Mouse (Mus musculus) CH12.LX (cell line): ENCODE results near the gene Cdk5rap3. TPM values are rescaled to one million over a fixed set of nuclear protein-coding genes. Genes with fewer than 3 reads are reported as not detected.

Source experiments
- DNase-seq: peaks from one replicate; pipeline ENCODE4 v3.0.0-alpha.2; 2013; ENCODE audit errors: extremely low read depth
- H3K27ac ChIP-seq: 2 replicates; pipeline ENCODE4 v1.5.1; 2012; ENCODE audit warnings: low read depth, mild to moderate bottlenecking, control low read depth, moderate library complexity; ENCODE audit not compliant: insufficient read depth
- H3K27me3 ChIP-seq: replicated peaks from 2 replicates; pipeline ENCODE3; 2012; ENCODE audit warnings: inconsistent platforms
- H3K36me3 ChIP-seq, 2 experiments: replicated peaks in 1 of 2; 2 replicates each; pipeline versions ENCODE3 to v1.6.1; 2012; ENCODE audit warnings: inconsistent platforms in 1 of 2, low read length in 1 of 2, mild to moderate bottlenecking in 1 of 2, mixed read lengths in 1 of 2, moderate library complexity in 1 of 2; ENCODE audit not compliant: control insufficient read depth in 1 of 2, insufficient read depth in 1 of 2
- H3K4me1 ChIP-seq, 2 experiments: 2 replicates each; pipeline ENCODE4 v1.6.1; 2012; ENCODE audit warnings: inconsistent platforms in 1 of 2, moderate library complexity in 1 of 2; ENCODE audit not compliant: insufficient read depth in 2 of 2, control insufficient read depth in 1 of 2
- H3K4me2 ChIP-seq: 2 replicates; pipeline ENCODE4 v1.6.1; 2012; ENCODE audit warnings: low read depth, mild to moderate bottlenecking, control low read depth; ENCODE audit not compliant: poor library complexity, insufficient read depth, severe bottlenecking
- H3K4me3 ChIP-seq, 3 experiments: fragments of 150-350 bp in 1 of 3; sonication (generic) in 1 of 3; replicated peaks in 1 of 3; 2 replicates each; pipeline versions ENCODE3 to v1.5.1; 2011 to 2012; ENCODE audit warnings: low read depth in 2 of 3, low read length in 2 of 3, mild to moderate bottlenecking in 2 of 3, moderate library complexity in 2 of 3, control low read depth in 1 of 3, improper control_type of control experiment in 1 of 3, inconsistent platforms in 1 of 3, mixed read lengths in 1 of 3; ENCODE audit not compliant: poor library complexity in 1 of 3
- H3K79me2 ChIP-seq: replicated peaks from 2 replicates; pipeline ENCODE4 v1.6.1; 2012; ENCODE audit warnings: mild to moderate bottlenecking, moderate library complexity; ENCODE audit not compliant: control insufficient read depth, poor library complexity, insufficient read depth, severe bottlenecking; ENCODE audit errors: extremely low read depth
- H3K9ac ChIP-seq: 2 replicates; pipeline ENCODE4 v1.6.1; 2012; ENCODE audit warnings: low read depth, mild to moderate bottlenecking, control low read depth, moderate library complexity; ENCODE audit not compliant: insufficient read depth
- H3K9me3 ChIP-seq: replicated peaks from 2 replicates; pipeline ENCODE3; 2012; ENCODE audit warnings: low read length, inconsistent platforms, mixed read lengths
- BHLHE40 ChIP-seq: IDR thresholded peaks from 2 replicates; pipeline ENCODE4 v1.6.1; 2011; ENCODE audit warnings: mild to moderate bottlenecking, low read depth, low read length, improper control_type of control experiment
- CHD1 ChIP-seq: IDR thresholded peaks from 2 replicates; pipeline ENCODE4 v1.6.1; 2012; ENCODE audit warnings: low read depth, low read length, improper control_type of control experiment, inconsistent platforms
- CHD2 ChIP-seq: IDR thresholded peaks from 2 replicates; pipeline ENCODE4 v1.6.1; 2011; ENCODE audit warnings: low read length, improper control_type of control experiment
- CTCF ChIP-seq, 2 experiments: IDR thresholded peaks in 1 of 2; conservative IDR thresholded peaks in 1 of 2; 2 replicates each; pipeline ENCODE4 v1.5.1; 2011 to 2012; ENCODE audit warnings: low read depth in 2 of 2, low read length in 2 of 2, improper control_type of control experiment in 1 of 2, inconsistent platforms in 1 of 2, mild to moderate bottlenecking in 1 of 2, moderate library complexity in 1 of 2
- ELF1 ChIP-seq: IDR thresholded peaks from 2 replicates; pipeline ENCODE4 v1.6.1; 2014; ENCODE audit warnings: low read depth, mild to moderate bottlenecking, inconsistent platforms, low read length, improper control_type of control experiment
- EP300 ChIP-seq: IDR thresholded peaks from 2 replicates; pipeline ENCODE4 v1.6.1; 2011; ENCODE audit warnings: low read length, improper control_type of control experiment
- ETS1 ChIP-seq: conservative IDR thresholded peaks from 2 replicates; pipeline ENCODE4 v1.6.1; 2012; ENCODE audit warnings: low read depth, mild to moderate bottlenecking, inconsistent platforms, low read length, improper control_type of control experiment, moderate library complexity
- GABPA ChIP-seq: IDR thresholded peaks from 2 replicates; pipeline ENCODE4 v1.6.1; 2012; ENCODE audit warnings: low read depth, low read length, improper control_type of control experiment, inconsistent platforms; ENCODE audit not compliant: insufficient replicate concordance
- IRF4 ChIP-seq: IDR thresholded peaks from 2 replicates; pipeline ENCODE4 v1.6.1; 2014; ENCODE audit warnings: low read depth, mild to moderate bottlenecking, inconsistent platforms, low read length, improper control_type of control experiment
- JUN ChIP-seq: IDR thresholded peaks from 2 replicates; pipeline ENCODE4 v1.6.1; 2011; ENCODE audit warnings: low read depth, mild to moderate bottlenecking, low read length, improper control_type of control experiment, moderate library complexity; ENCODE audit not compliant: insufficient read depth
- JUND ChIP-seq: conservative IDR thresholded peaks from 2 replicates; pipeline ENCODE4 v1.6.1; 2011; ENCODE audit warnings: low read depth, low read length, improper control_type of control experiment
- MAFK ChIP-seq: IDR thresholded peaks from 2 replicates; pipeline ENCODE4 v1.6.1; 2011; ENCODE audit warnings: low read length, improper control_type of control experiment; ENCODE audit not compliant: insufficient replicate concordance
- MAX ChIP-seq: IDR thresholded peaks from 2 replicates; pipeline ENCODE4 v1.6.1; 2011; ENCODE audit warnings: low read length, improper control_type of control experiment
- MAZ ChIP-seq: IDR thresholded peaks from 2 replicates; pipeline ENCODE4 v1.6.1; 2012; ENCODE audit warnings: low read depth, mild to moderate bottlenecking, inconsistent platforms, low read length, improper control_type of control experiment, moderate library complexity
- MEF2A ChIP-seq: IDR thresholded peaks from 2 replicates; pipeline ENCODE4 v1.6.1; 2014; ENCODE audit warnings: low read depth, mild to moderate bottlenecking, inconsistent platforms, low read length, improper control_type of control experiment, borderline replicate concordance
- MXI1 ChIP-seq: IDR thresholded peaks from 2 replicates; pipeline ENCODE4 v1.6.1; 2011; ENCODE audit warnings: mild to moderate bottlenecking, low read depth, low read length, improper control_type of control experiment
- MYC ChIP-seq: IDR thresholded peaks from 2 replicates; pipeline ENCODE4 v1.6.1; 2011; ENCODE audit warnings: low read depth, mild to moderate bottlenecking, improper control_type of control experiment, low read length
- POLR2A ChIP-seq: IDR thresholded peaks from 2 replicates; pipeline ENCODE4 v1.6.1; 2011; ENCODE audit warnings: low read depth, mild to moderate bottlenecking, improper control_type of control experiment, low read length
- POLR2AphosphoS2 ChIP-seq: IDR thresholded peaks from 2 replicates; pipeline ENCODE4 v1.6.1; 2011; ENCODE audit warnings: low read depth, low read length, improper control_type of control experiment
- RAD21 ChIP-seq: IDR thresholded peaks from 2 replicates; pipeline ENCODE4 v1.6.1; 2011; ENCODE audit warnings: low read depth, mild to moderate bottlenecking, low read length, improper control_type of control experiment, moderate library complexity
- SIN3A ChIP-seq: IDR thresholded peaks from 2 replicates; pipeline ENCODE4 v1.6.1; 2012; ENCODE audit warnings: low read length, improper control_type of control experiment, inconsistent platforms
- SMC3 ChIP-seq: IDR thresholded peaks from 2 replicates; pipeline ENCODE4 v1.6.1; 2011; ENCODE audit warnings: low read depth, low read length, improper control_type of control experiment
- USF1 ChIP-seq: IDR thresholded peaks from 2 replicates; pipeline ENCODE4 v1.6.1; 2014; ENCODE audit warnings: low read depth, mild to moderate bottlenecking, inconsistent platforms, low read length, improper control_type of control experiment
- ZC3H11A ChIP-seq: IDR thresholded peaks from 2 replicates; pipeline ENCODE4 v1.6.1; 2012; ENCODE audit warnings: low read depth, mild to moderate bottlenecking, inconsistent platforms, low read length, improper control_type of control experiment
- ZMIZ1 ChIP-seq: IDR thresholded peaks from 2 replicates; pipeline ENCODE4 v1.6.1; 2012; ENCODE audit warnings: low read depth, mild to moderate bottlenecking, inconsistent platforms, low read length, improper control_type of control experiment
- dilution Hi-C: fragments of 300-500 bp; cut with MboI; formaldehyde crosslinking; loops from 2 replicates; pipeline ENCODE4 v1.14.3; 2020; ENCODE audit warnings: low sequenced_read_pairs; ENCODE audit not compliant: extremely low pct_unique_long_range_greater_than_20kb, extremely low pct_ligation_motif_present
- in situ Hi-C: fragments of 300-500 bp; cut with MboI; formaldehyde crosslinking; loops from 3 replicates; pipeline ENCODE4 v1.14.3; 2019; ENCODE audit warnings: low sequenced_read_pairs, low pct_ligation_motif_present, low pct_unique_long_range_greater_than_20kb, mixed read lengths
- polyA plus RNA-seq: library from polyadenylated mRNA; unstranded; fragments of >175 nt; gene quantifications from 2 replicates; pipeline ENCODE4 v1.2.1, GENCODE M21; 2012; ENCODE audit warnings: low read depth; ENCODE audit not compliant: insufficient read length
- total RNA-seq, 2 experiments: library from RNA; depleted of rRNA; stranded (reverse); fragments of 300-350 nt in 1 of 2; fragments of >200 nt in 1 of 2; gene quantifications; 2 replicates each; pipeline ENCODE4 v1.2.3; 2012 to 2014

Gene Cdk5rap3
- total and polyA plus RNA-seq, 3 experiments, result 61.6 to 112 (median 70.3) TPM

DNA sequence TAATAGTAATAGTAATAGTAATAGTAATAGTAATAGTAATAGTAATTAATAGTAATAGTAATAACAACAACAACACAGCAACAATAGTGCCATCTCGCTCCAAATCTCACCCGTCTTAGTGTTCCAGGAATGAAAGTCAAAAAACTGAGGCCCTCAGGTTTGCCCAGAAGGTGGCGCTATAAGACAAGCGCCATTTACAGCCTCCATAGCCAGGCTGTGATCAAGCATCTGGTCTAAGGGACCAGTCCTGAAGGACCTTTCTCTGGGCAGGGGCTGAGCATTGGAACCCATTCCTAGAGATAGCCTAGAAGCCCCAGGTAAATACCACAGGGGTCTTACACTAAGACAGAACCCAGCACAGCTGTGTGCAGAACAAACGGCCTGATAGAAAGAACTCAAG lies 49.1 kb downstream of the Cdk5rap3 start:
- Histone ChIP-seq H3K27me3 (peaks cover 48% of the 10 kb centered on the region), H3K4me1 (peaks cover 3 to 4% of the 10 kb centered on the region in 2 experiments; a peak in 2 of 4 replicates), H3K9me3 (no peaks in the 10 kb centered on the region), H3K79me2 (no peaks in the 10 kb centered on the region), H3K27ac (no peak overlapping the region), H3K9ac (no peak overlapping the region), H3K4me2 (no peak overlapping the region), H3K4me3 (no peak overlapping the region), H3K36me3 (no peaks in the 10 kb centered on the region)
- in situ Hi-C loops, result loop anchor here (10.0 to 25.0 kb wide), 3 partner anchors 305 to 572 kb away; partner anchors contain the start of gene Hoxb6
- TF ChIP-seq EP300 (no peak), ZMIZ1 (no peak), POLR2AphosphoS2 (no peak), USF1 (no peak), SIN3A (no peak), CTCF (conservative IDR thresholded peaks at IDR 0.05 in 1 of 2, IDR thresholded peaks at IDR 0.05 in 1 of 2; ENCODE audit: low read depth in 2 of 2, low read length in 2 of 2) (peak; percentile 90 to 98), MEF2A (0 out of 2 replicates have a peak, but pooled peaks have one; percentile 17), RAD21 (peak; percentile 98), ETS1 (no peak), CHD2 (no peak), JUN (no peak), CHD1 (no peak), ELF1 (no peak), MAFK (no peak), POLR2A (no peak), MAX (no peak), IRF4 (peak; percentile 21; the same call in 1 of the 2 replicates), GABPA (no peak), MXI1 (no peak), MYC (no peak), MAZ (no peak), JUND (no peak; the same call in 1 of the 2 replicates), ZC3H11A (peak; percentile 77), BHLHE40 (no peak), SMC3 (peak; percentile 99)
- peak; percentile 81 for DNase-seq
- dilution Hi-C loops, result no loop called here
